Mouse (Mus musculus) embryo, embryonic 10 days (tissue): ENCODE measurements at regions not wholly inside any gene's neighbourhood (a gene's known extent, or its start where the extent isn't known, plus 50 kb on each side); places are given as distances from the start of the nearest gene placed in this dataset.

Experiments
- DNase-seq: peaks from one replicate; pipeline ENCODE4 v3.0.0-alpha.2; 2015; ENCODE audit warnings: low spot score

GRCm38 (mm10) chr3:52758561-52758960 lies 258.5 kb downstream of the Cog6 start:
- DNase-seq: peak; percentile 70

- no peak for DNase-seq
Observed at GRCm38 (mm10) chr3:52756816-52757215, 260.2 kb downstream of the Cog6 start.

GRCm38 (mm10) chr3:52756006-52756405 lies 261.0 kb downstream of the Cog6 start:
- DNase-seq: no peak

- DNase-seq: peak; percentile 54
Observed at GRCm38 (mm10) chr3:52754978-52755377, 262.1 kb downstream of the Cog6 start.

GRCm38 (mm10) chr3:52754401-52754800 lies 262.6 kb downstream of the Cog6 start:
- no peak for DNase-seq

- DNase-seq: no peak
Observed at GRCm38 (mm10) chr3:52746917-52747316, 270.1 kb downstream of the Cog6 start.

GRCm38 (mm10) chr3:52744334-52744733 lies 272.7 kb downstream of the Cog6 start:
- DNase-seq: no peak

- no peak for DNase-seq
Observed at GRCm38 (mm10) chr3:52740466-52741026, 276.5 kb downstream of the Cog6 start.

GRCm38 (mm10) chr3:52739526-52739925 lies 277.5 kb downstream of the Cog6 start:
- DNase-seq: no peak

- DNase-seq: no peak
Observed at GRCm38 (mm10) chr3:52738386-52738785, 278.7 kb downstream of the Cog6 start.

- DNase-seq: no peak
Observed at GRCm38 (mm10) chr3:52735939-52736338, 281.1 kb downstream of the Cog6 start.

- no peak for DNase-seq
Observed at GRCm38 (mm10) chr3:52731941-52732340, 285.1 kb downstream of the Cog6 start.

- no peak for DNase-seq
Observed at GRCm38 (mm10) chr3:52731491-52731890, 285.5 kb downstream of the Cog6 start.

GRCm38 (mm10) chr3:52729731-52730130 lies 287.3 kb downstream of the Cog6 start:
- no peak for DNase-seq

- DNase-seq: no peak
Observed at GRCm38 (mm10) chr3:52728860-52729259, 288.2 kb downstream of the Cog6 start.

GRCm38 (mm10) chr3:52728426-52728825 lies 288.6 kb downstream of the Cog6 start:
- DNase-seq: no peak

- DNase-seq: no peak
Observed at GRCm38 (mm10) chr3:52724354-52724753, 292.7 kb downstream of the Cog6 start.

GRCm38 (mm10) chr3:52722946-52723345 lies 294.1 kb downstream of the Cog6 start:
- no peak for DNase-seq

GRCm38 (mm10) chr3:52719181-52719580 lies 297.9 kb downstream of the Cog6 start:
- no peak for DNase-seq

GRCm38 (mm10) chr3:52717324-52717723 lies 299.7 kb downstream of the Cog6 start:
- no peak for DNase-seq

- no peak for DNase-seq
Observed at GRCm38 (mm10) chr3:52712151-52712550, 304.9 kb downstream of the Cog6 start.

GRCm38 (mm10) chr3:52711133-52711532 lies 305.9 kb downstream of the Cog6 start:
- no peak for DNase-seq

GRCm38 (mm10) chr3:52708746-52709145 lies 308.3 kb downstream of the Cog6 start:
- DNase-seq: no peak

GRCm38 (mm10) chr3:52708301-52708700 lies 308.7 kb downstream of the Cog6 start:
- DNase-seq: no peak

GRCm38 (mm10) chr3:52706626-52707025 lies 310.4 kb downstream of the Cog6 start:
- no peak for DNase-seq
